Mouse (Mus musculus) myocyte (in vitro differentiated cells): ENCODE data around the gene Kcnk13. TPM values are rescaled to one million over a fixed set of nuclear protein-coding genes. Genes with fewer than 3 reads are reported as not detected.

ENCODE experiments used
- H3K27me3 ChIP-seq: one replicate; pipeline ENCODE4 v1.6.1; 2011; ENCODE audit not compliant: control insufficient read depth, insufficient read depth, insufficient read length
- H3K36me3 ChIP-seq: one replicate; pipeline ENCODE4 v1.6.1; 2011; ENCODE audit not compliant: control insufficient read depth, insufficient read depth
- H3K4me2 ChIP-seq: one replicate; pipeline ENCODE4 v1.6.1; 2011; ENCODE audit warnings: low read depth, control low read depth
- H3K4me3 ChIP-seq: one replicate; pipeline ENCODE4 v1.5.1; 2011; ENCODE audit warnings: mild to moderate bottlenecking, control low read depth, moderate library complexity
- H3K79me2 ChIP-seq: one replicate; pipeline ENCODE4 v1.6.1; 2011; ENCODE audit not compliant: control insufficient read depth, insufficient read depth
- H3ac ChIP-seq: one replicate; pipeline ENCODE4 v1.6.1; 2011; ENCODE audit not compliant: control insufficient read depth, insufficient read length
- CEBPB ChIP-seq: IDR thresholded peaks from 2 replicates; pipeline ENCODE4 v1.6.1; 2011; ENCODE audit warnings: mild to moderate bottlenecking, moderate library complexity; ENCODE audit not compliant: poor library complexity, insufficient read depth, severe bottlenecking
- E2F4 ChIP-seq: IDR thresholded peaks from one replicate; pipeline ENCODE4 v1.6.1; 2011; ENCODE audit warnings: mild to moderate bottlenecking, control low read depth, moderate library complexity; ENCODE audit not compliant: insufficient read depth
- MAX ChIP-seq: IDR thresholded peaks from one replicate; pipeline ENCODE4 v1.6.1; 2011; ENCODE audit warnings: low read depth, mild to moderate bottlenecking, control low read depth
- MYOD1 ChIP-seq, 3 experiments: IDR thresholded peaks; one replicate each; pipeline ENCODE4 v1.6.1; 2011; ENCODE audit warnings: control low read depth in 2 of 3, low read depth in 2 of 3, mild to moderate bottlenecking in 2 of 3, moderate library complexity in 1 of 3; ENCODE audit not compliant: insufficient read length in 2 of 3, control insufficient read depth in 1 of 3
- MYOG ChIP-seq, 3 experiments: IDR thresholded peaks; one replicate each; pipeline ENCODE4 v1.6.1; 2011; ENCODE audit warnings: control low read depth in 2 of 3, low read depth in 2 of 3, mild to moderate bottlenecking in 2 of 3; ENCODE audit not compliant: insufficient read length in 2 of 3, control insufficient read depth in 1 of 3, insufficient read depth in 1 of 3
- POLR2A ChIP-seq: IDR thresholded peaks from one replicate; pipeline ENCODE4 v1.6.1; 2011; ENCODE audit warnings: low read depth, mild to moderate bottlenecking, control low read depth, moderate library complexity; ENCODE audit not compliant: insufficient read length
- POLR2AphosphoS2 ChIP-seq: IDR thresholded peaks from one replicate; pipeline ENCODE4 v1.6.1; 2011; ENCODE audit warnings: low read depth, control low read depth; ENCODE audit not compliant: insufficient read length
- REST ChIP-seq: IDR thresholded peaks from one replicate; pipeline ENCODE4 v1.6.1; 2011; ENCODE audit warnings: mild to moderate bottlenecking, control low read depth, moderate library complexity; ENCODE audit not compliant: insufficient read depth, insufficient read length
- SRF ChIP-seq: IDR thresholded peaks from one replicate; pipeline ENCODE4 v1.6.1; 2011; ENCODE audit warnings: low read depth; ENCODE audit not compliant: control insufficient read depth, insufficient read length
- TCF12 ChIP-seq: IDR thresholded peaks from one replicate; pipeline ENCODE4 v1.6.1; 2011; ENCODE audit warnings: mild to moderate bottlenecking, control low read depth; ENCODE audit not compliant: poor library complexity, insufficient read depth, severe bottlenecking
- TCF3 ChIP-seq: IDR thresholded peaks from one replicate; pipeline ENCODE4 v1.6.1; 2011; ENCODE audit warnings: low read depth, control low read depth; ENCODE audit not compliant: insufficient read length
- USF1 ChIP-seq: IDR thresholded peaks from one replicate; pipeline ENCODE4 v1.6.1; 2011; ENCODE audit warnings: low read depth, mild to moderate bottlenecking, control low read depth, moderate library complexity
- polyA plus RNA-seq: library from polyadenylated mRNA; unstranded; fragments of >200 nt; fragmentation: generic; extraction: Trizol; gene quantifications from one replicate; pipeline ENCODE4 v1.2.1, GENCODE M21; 2012; ENCODE audit warnings: missing spikeins

Kcnk13 gene
- polyA plus RNA-seq, 1 experiment = 1.8 TPM

GRCm38 (mm10) chr12:100032521-100032920, 68.2 kb downstream of the Kcnk13 start:
- Histone ChIP-seq H3K79me2 (no peaks in the 10 kb centered on the region), H3ac (no peak overlapping the region), H3K4me2 (no peak overlapping the region), H3K36me3 (no peaks in the 10 kb centered on the region), H3K27me3 (no peaks in the 10 kb centered on the region), H3K4me3 (no peak overlapping the region)
- TF ChIP-seq CEBPB (no peak), POLR2AphosphoS2 (no peak), MYOD1 (IDR thresholded peaks at IDR 0.05; ENCODE audit: control insufficient read depth in 1 of 3, insufficient read length in 2 of 3, low read depth in 2 of 3) (no peak), USF1 (no peak), POLR2A (no peak), E2F4 (no peak)

- no peak overlapping the region for H3K4me3 ChIP-seq
- H3K36me3 ChIP-seq = no peaks in the 10 kb centered on the region
- no peak overlapping the region for H3ac ChIP-seq
- no peak for TF ChIP-seq SRF
- no peak for TF ChIP-seq USF1
- no peak for TF ChIP-seq POLR2AphosphoS2
- TF ChIP-seq MAX = no peak
- no peak for TF ChIP-seq TCF12
- no peak for TF ChIP-seq CEBPB
- TF ChIP-seq REST = no peak
- no peak for TF ChIP-seq E2F4
- TF ChIP-seq POLR2A = no peak
- TF ChIP-seq MYOD1 (IDR thresholded peaks at IDR 0.05; ENCODE audit: control insufficient read depth in 1 of 3, insufficient read length in 2 of 3, low read depth in 2 of 3) = no peak
- no peak for TF ChIP-seq MYOG (IDR thresholded peaks at IDR 0.05; ENCODE audit: control insufficient read depth in 1 of 3, insufficient read depth in 1 of 3, insufficient read length in 2 of 3, low read depth in 2 of 3)
- TF ChIP-seq TCF3 = no peak
- no peaks in the 10 kb centered on the region for H3K79me2 ChIP-seq
- no peak overlapping the region for H3K4me2 ChIP-seq
- peaks cover 5% of the 10 kb centered on the region for H3K27me3 ChIP-seq
Observed at GRCm38 (mm10) chr12:100038741-100039262, 74.5 kb downstream of the Kcnk13 start.

- no peaks in the 10 kb centered on the region for H3K79me2 ChIP-seq
- no peaks in the 10 kb centered on the region for H3K36me3 ChIP-seq
- no peak overlapping the region for H3K4me2 ChIP-seq
- TF ChIP-seq POLR2AphosphoS2 (no peak), MYOD1 (IDR thresholded peaks at IDR 0.05; ENCODE audit: control insufficient read depth in 1 of 3, insufficient read length in 2 of 3, low read depth in 2 of 3) (no peak), SRF (no peak), USF1 (no peak), REST (no peak), CEBPB (no peak), TCF12 (no peak), MYOG (IDR thresholded peaks at IDR 0.05; ENCODE audit: control insufficient read depth in 1 of 3, insufficient read depth in 1 of 3, insufficient read length in 2 of 3, low read depth in 2 of 3) (no peak), TCF3 (no peak), MAX (no peak), POLR2A (no peak), E2F4 (no peak)
- no peak overlapping the region for H3K4me3 ChIP-seq
- no peak overlapping the region for H3ac ChIP-seq
- H3K27me3 ChIP-seq = peaks cover 5% of the 10 kb centered on the region
Observed at GRCm38 (mm10) chr12:100042116-100042515, 77.8 kb downstream of the Kcnk13 start.

- Histone ChIP-seq H3K27me3 (peaks cover 5% of the 10 kb centered on the region), H3ac (no peak overlapping the region), H3K4me3 (no peak overlapping the region), H3K79me2 (no peaks in the 10 kb centered on the region), H3K4me2 (no peak overlapping the region), H3K36me3 (no peaks in the 10 kb centered on the region)
- TF ChIP-seq MYOD1 (IDR thresholded peaks at IDR 0.05; ENCODE audit: control insufficient read depth in 1 of 3, insufficient read length in 2 of 3, low read depth in 2 of 3) (no peak), POLR2AphosphoS2 (no peak), TCF3 (no peak), E2F4 (no peak), MYOG (IDR thresholded peaks at IDR 0.05; ENCODE audit: control insufficient read depth in 1 of 3, insufficient read depth in 1 of 3, insufficient read length in 2 of 3, low read depth in 2 of 3) (no peak), POLR2A (no peak), CEBPB (no peak), MAX (no peak), REST (no peak), SRF (no peak), TCF12 (no peak), USF1 (no peak)
Observed at GRCm38 (mm10) chr12:100044704-100045103, 80.4 kb downstream of the Kcnk13 start.

GRCm38 (mm10) chr12:100050552-100050951, 86.3 kb downstream of the Kcnk13 start:
- no peak overlapping the region for H3ac ChIP-seq
- no peaks in the 10 kb centered on the region for H3K36me3 ChIP-seq
- H3K79me2 ChIP-seq = no peaks in the 10 kb centered on the region
- H3K4me3 ChIP-seq = no peak overlapping the region
- TF ChIP-seq SRF (no peak), MYOG (IDR thresholded peaks at IDR 0.05; ENCODE audit: control insufficient read depth in 1 of 3, insufficient read depth in 1 of 3, insufficient read length in 2 of 3, low read depth in 2 of 3) (no peak), REST (no peak), USF1 (no peak), TCF3 (no peak), POLR2AphosphoS2 (no peak), POLR2A (no peak), TCF12 (no peak), MAX (no peak), CEBPB (no peak), MYOD1 (IDR thresholded peaks at IDR 0.05; ENCODE audit: control insufficient read depth in 1 of 3, insufficient read length in 2 of 3, low read depth in 2 of 3) (no peak), E2F4 (no peak)
- H3K27me3 ChIP-seq = no peaks in the 10 kb centered on the region
- H3K4me2 ChIP-seq = peak overlapping the region; percentile 49
